Mouse (Mus musculus) heart, postnatal 0 days (tissue): Measurements from ENCODE around the gene Suds3.

Source experiments
- CTCF ChIP-seq: IDR thresholded peaks from 2 replicates; pipeline ENCODE4 v1.5.1; 2016; ENCODE audit warnings: antibody characterized with exemption, control low read depth, low read depth
- EP300 ChIP-seq: IDR thresholded peaks from 2 replicates; pipeline ENCODE4 v1.6.1; 2016; ENCODE audit warnings: antibody characterized with exemption, low read depth

DNA sequence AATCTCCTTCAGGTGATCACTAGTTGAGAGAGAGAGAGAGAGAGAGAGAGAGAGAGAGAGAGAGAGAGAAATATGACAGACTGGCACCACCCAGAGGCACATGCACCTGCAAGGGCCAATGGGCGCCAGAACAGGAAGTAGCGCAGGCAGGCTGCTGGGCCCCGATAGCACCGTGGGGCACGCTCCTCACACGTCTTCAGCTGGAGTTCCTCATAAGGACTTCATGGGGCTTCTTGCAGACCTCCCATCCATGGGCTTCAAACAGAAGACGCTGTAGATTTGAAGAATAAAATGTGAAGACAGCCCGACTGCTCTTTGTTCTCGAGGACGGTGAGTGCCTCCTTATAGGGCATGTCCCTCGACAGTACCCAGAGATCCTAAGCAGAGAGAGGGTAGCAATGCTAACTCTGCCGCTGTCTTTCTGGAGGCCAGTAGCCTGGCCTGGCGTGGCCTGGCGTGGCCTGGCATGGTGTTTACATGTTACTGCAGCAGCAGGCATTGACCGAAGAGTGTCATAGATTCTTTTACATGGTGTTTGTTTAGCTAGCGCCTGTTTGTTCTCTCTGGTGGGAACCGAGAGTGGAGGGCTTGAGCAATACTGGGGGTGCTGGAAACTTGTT lies 17.6 kb upstream of the Suds3 start:
- TF ChIP-seq CTCF (no peak), EP300 (no peak)
